Mouse (Mus musculus) inflammation-experienced regulatory T-cells, adult 6 months (primary cell): Measurements from ENCODE around the gene Lhx9. TPM values are rescaled to one million over a fixed set of nuclear protein-coding genes. Genes with fewer than 3 reads are reported as not detected.

Source experiments
- ATAC-seq: one replicate; pipeline ENCODE4 v1.8.0; 2017
- polyA plus RNA-seq, 3 experiments: library from polyadenylated mRNA; unstranded; fragments of 100-300 nt; shearing (Covaris generic); gene quantifications; one replicate each; pipeline ENCODE4 v1.2.1; 2017

Gene Lhx9
- polyA plus RNA-seq, 3 experiments from 2014 or later: 0.20 to 0.25 TPM; not detected in 1

DNA sequence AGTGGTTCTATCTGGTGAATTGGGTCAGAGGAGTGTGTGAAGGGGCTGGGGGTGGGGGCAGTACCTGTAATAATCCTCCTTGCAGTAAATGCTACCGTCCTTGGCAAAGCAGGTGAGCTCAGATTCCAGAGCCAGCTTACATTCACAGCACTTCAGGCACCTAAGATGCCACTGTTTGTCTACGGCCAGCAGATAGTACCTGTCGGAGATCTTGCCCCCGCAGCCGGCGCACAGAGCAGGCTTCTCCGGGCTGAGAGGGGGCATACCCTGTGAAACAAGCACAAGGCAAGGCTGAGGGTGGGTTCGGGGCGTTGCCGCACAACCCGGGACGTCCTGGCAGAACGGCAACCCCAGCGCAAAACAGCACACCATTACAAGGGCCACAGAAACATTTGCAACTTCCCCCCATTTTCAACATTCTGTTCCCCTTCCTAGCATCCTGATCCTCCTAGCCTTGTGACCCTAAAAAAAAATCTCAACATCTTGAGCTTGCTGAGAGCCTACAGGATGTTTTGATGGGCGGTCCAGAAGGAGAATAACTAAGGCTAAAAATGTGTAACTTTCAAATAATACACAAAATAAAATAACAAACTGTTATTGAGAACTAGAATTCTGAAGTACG, 8.5 kb downstream of the Lhx9 start:
- no peak for ATAC-seq

DNA sequence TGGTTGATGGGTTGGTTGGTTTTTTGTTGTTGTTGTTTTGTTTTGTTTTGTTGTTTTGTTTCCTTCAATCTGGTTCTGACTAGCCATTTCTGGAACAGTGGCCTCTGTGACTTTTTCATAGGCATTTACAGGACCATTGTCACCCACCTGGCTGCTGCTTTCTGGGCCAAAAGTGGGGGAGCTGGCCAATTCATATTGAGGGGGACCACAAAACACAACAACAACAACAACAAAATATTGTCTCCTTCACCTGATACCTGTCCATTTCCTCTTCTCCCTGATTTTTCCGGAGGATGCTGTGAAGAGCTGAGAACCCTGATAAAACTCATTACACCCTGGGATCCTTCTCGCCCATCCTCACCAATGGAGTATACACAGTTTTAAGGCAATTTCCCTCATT, 9.1 kb downstream of the Lhx9 start:
- no peak for ATAC-seq

DNA sequence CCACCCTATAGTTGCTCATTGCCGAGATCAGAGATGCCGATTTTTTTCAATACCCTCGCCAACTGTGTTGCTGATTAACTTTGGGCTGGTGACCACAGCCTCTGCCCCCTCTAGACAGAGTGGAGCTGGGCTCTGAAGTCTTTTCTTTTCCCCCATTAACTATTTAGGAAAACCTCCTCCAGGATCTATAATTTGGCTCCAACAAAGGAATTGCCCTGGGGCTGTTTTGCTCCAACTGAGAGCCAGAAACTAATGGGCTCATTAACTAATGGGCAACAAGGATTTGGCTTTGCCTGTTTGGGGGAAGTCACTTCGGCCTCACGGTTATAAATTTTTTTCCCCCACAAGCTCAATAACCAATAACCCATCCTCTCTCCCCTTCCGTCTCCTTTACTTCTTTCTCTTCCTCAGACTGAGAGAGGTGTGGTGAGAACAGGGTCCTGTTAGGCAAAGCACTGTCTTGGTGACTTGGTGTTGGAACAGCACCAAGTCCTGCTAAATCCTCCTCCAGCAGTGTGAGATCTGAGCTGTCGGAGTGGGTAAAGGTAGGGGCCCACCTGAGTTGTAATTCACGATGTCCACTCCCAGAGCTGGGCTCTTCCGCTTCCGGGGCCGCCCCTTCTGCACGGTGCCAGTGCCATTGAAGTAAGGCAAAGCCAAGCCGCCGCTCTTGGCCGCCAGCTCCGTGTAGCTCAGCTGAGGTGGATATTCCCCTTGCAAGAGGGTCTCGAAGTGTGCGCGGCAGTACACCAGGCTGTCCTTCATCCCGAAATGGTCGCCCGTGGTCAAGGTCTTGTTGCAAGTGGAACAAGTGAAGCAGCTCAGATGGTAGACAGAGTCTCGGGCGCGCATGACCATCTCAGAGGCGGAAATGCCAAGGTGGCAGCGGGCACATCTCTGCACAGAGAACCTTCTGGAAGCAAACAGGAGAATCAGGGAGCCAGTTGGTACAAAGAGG, 10.3 kb downstream of the Lhx9 start:
- no peak for ATAC-seq

DNA sequence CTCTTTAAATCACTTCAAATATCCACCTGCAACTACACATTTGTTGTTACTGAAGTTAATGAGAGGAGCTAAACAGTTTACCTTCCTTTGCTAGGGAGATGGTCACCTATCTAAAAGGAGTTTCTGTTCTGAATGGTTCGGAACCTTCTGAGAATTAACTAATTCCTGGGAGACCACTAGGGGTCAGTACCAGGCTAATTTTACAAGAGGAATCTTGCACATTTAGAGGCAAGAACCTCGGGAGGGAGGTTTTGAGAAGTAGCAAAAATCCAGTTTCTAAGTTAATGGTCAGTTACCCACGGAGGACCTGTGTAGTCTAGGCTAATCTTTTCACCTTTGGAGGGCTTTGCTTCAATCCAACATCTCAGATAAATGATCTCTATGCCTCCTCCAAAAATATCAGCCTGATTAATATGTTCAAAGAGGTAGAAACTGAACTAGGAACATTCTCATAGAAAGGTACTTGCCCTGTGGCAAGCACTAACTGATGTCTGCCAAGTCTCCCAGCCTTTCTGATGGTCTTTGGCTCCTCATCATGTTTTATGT, 12.9 kb downstream of the Lhx9 start:
- ATAC-seq: peak; percentile 62

DNA sequence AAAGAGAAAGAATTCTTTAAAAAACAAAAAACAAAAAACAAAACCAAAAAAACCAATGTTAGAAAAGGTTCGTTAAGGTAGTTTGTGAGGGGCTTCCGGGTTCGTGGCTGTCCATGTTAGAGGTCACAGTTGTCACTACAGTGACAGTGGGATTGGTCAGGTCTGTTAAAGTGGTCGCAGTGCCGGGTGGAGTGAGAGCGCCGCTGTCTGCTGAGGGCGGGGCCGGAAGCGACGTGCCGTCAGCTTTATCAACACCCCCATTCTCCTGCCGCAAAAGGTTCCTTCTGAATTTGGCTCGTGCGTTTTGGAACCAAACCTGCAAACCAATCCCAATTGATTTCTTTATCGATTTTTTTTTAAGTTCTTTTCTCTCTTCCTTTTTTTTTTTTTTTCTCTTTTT, 17.1 kb downstream of the Lhx9 start:
- peak; percentile 67 for ATAC-seq

DNA sequence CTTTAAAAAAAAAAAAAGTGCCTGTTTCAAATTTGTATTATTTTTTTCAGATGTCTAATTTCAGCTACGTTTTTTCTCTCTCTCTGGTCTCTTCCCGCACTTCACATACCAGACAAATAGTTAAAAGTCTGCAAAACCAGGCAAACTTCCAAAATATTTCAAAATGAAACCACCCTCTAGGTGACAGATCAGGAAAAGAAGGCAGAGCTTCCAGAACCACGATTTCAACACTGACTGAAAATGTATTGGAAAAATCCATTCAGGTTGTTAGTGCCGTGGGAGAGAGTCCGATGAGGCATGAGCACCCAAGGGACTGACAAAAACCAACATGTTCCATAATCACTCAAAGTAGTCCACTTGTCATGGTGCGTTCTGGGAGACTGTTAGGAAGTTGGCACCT, 21.5 kb downstream of the Lhx9 start:
- ATAC-seq: no peak

DNA sequence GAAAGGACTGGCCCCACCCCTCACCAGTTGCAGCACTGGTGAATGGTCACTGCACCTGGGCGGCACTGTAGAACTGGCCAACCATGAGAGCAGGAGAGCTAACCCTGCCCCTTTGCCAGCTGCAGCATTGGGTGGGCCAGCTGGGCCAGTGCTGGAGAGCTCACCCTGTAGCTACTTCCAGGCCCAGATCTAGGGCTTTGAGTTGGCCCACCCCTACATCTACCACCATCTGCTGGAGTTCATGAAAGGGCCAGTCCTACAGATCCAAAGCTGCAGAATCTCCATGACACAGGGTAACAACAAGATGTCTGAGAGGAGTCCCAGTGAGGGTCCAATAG, 25.4 kb downstream of the Lhx9 start:
- no peak for ATAC-seq

DNA sequence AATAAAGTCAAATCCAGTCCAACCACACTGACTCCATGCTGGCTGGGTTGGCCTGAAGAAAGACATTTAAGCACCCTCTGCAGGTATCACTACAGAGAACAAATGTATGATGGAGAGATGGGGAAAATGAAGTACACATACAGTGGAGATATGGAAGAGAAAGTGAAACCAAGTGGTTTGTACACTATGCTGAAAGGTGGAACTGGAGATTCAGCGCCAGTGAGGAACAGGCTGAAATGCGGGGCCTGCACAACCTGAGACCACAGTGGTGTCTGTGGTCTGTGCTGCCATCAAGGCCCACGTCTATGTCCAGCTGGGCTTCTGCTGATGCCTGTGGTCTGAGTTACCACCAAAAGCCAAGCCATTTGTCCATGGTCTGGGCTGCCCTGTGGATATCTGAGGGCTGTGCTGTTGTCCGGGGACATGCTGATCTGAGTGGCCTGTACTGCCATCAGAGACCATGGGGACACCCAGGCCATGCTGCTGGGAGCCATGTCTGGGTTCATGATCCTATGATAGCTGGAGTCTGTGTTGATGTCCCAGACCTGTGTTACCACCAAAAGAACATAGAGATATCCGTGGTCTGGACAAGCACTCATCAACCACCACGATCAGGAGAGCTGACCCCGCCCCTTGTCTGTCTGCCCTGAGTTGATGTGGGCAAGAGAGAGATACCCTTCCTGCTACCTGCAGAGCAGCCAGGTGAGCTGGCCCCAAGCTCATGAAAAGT, 26.0 kb downstream of the Lhx9 start:
- peak; percentile 91 for ATAC-seq

DNA sequence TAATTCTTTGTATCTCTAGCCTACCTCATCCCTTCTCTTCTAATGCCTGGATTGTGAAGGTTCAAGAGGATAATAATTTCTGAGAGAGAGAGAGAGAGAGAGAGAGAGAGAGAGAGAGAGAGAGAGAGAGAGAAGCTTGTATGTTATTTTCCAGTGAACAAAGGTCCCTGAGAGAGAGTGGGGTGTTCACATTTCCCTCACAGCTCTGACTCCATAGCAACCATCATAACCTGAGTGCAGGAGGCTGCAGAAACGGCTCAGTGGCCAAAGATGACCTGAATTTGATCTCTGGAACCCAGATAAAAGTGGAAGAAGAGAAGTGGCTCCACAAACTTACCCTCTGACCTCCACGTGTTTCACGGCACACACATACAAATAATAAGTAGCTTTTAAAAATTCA, 46.6 kb downstream of the Lhx9 start:
- no peak for ATAC-seq

DNA sequence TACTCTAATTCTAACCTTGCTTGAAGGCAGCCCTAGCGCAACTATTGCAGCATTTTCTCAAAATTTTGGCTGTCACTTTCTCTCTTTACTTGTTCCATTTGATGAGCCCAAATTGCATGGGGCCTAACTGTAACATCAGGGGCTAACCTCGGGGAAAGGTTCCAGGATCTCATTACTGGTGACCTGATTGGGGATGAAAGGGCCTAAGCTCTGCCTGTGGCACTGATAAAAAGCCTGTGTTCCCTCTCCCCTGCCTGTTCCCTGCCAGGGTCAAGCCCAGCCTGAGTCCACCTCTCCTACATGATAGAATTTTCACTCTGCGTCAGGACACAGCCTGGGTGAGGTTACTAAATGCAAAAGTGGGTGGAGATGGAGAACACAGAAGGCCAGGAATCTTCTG, 47.1 kb downstream of the Lhx9 start:
- no peak for ATAC-seq

DNA sequence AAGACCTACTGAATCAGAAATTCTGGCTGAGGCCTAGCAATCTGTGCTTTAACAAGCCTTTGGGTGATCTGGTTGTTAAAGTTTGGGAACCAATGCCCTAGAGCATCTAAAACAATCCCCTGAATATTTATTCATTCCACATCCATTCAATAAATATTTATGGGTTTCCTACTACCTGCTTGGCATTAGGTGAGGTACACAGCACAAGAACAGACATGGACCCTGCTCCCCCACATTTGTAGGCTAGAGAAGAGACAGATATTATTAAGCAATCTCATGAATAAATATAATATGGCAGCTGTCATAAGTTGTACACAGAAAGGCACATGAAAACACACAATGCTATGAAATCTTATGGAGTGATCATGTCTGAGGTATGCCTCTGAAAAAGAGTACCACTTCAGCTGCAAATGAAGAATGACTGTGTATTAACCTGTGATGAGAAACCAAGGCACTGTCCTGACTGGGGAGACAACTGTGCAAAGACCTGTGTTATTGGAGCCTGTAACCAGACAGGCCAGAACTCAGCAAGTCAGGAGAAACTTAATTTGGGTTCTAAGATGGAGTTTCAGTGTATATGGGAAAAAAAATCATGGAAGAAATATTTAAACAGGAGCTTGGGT, 48.6 kb downstream of the Lhx9 start:
- ATAC-seq: no peak

DNA sequence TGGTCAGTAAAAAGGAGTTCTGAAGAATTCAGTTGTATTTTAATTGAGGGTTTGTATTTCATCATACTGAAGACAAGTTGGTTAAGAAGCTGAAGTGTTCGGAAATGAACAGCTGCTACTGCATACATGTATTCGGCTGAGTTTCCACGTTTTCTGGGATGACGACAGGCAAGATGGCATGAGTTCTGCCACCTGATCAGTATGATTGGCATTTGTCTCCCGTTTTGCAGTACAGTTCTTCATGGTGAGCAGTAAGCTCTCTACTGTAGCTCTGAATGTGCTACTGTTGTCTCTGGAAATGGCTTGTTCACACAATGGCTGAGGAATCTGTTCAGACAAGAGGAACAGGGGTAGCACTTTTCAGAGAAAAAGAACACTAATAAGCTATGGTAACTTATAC, 50.3 kb downstream of the Lhx9 start:
- ATAC-seq: no peak

DNA sequence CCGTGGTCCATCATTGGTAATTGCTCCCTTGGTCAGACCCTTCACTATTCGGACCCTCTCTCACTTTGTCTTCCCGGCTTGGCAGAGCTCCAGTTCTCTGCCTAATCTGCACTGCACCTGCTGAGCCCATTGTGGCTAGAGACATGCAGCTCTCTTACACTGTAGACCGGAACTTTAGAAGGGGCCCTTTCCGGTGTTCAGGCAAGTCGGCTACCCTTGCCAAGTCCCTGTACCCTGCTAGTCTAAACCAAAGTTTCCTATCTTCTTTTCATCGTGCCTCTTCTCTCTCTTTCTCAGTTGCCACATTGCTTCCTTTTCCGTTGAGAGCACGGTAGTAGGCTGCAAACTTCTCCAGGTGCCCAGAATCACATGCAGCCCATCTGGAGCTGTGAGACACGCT, 62.5 kb downstream of the Lhx9 start:
- peak; percentile 76 for ATAC-seq

DNA sequence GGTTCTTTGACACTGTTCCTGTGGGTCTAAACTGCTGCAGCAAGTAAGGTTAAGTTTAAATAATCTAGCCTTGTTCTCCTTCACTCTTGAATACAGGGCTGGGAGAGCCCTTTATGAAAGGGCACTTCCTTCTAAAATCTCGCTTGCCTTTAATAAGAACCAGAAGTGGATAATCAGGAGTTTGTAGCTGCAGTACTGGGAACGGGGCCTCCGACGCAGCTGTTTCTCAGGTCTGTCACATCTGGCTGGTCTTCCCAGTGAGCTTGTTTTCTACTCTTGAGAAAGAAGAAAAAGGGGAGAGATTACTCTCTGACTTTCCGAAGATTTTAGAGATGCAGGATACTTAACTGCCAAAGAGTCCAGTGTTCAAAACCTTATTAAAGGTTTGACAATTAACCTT, 64.4 kb downstream of the Lhx9 start:
- no peak for ATAC-seq

Other genes starting within 250 kb of the Lhx9 start
- gene Nek7, start 228.4 kb downstream of the Lhx9 start, polyA plus RNA-seq: 10 to 100 TPM; 64.9 to 79.7 (median 77.6) TPM
- gene 2310009B15Rik, start 8.3 kb upstream of the Lhx9 start, polyA plus RNA-seq: 10 to 100 TPM; 11.9 to 18.4 (median 14.3) TPM
- gene Dennd1b, start 114.9 kb upstream of the Lhx9 start, polyA plus RNA-seq: 10 to 100 TPM; 21.6 to 24.5 (median 22.3) TPM